ENCODE assay signal across 6 mouse cellular contexts in the genomic region with DNA sequence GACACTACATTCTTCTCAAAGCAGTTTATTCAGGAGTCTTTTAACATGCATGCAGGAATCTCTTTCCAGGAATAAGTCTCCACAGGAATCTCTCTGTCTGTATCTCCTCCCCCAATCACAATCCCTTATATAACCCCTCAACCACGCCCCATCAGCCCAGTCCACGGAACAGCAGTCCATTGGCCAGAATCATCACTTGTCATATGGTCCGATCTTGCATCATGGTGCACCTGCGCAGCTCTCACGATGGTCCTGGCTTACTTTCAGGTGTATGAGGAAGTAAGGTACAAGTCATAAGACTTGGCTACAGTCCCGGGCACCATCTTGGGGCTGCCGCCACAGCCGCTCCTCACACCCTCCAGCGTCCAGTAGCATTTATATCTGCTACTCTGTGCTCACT. TPM values are rescaled to one million over a fixed set of nuclear protein-coding genes. Genes with fewer than 3 reads are reported as not detected.
"Had no signal": no experiment of that assay in that cellular context is flagged by ENCODE, and none has a peak within 500 bp of the region (broad histone marks: within the 10 kb centered on the region; RNA-seq: fewer than 3 reads in every experiment).

A gene (minus strand): TSS at position 101 of the 400 bp plus-strand sequence.

RNA-seq across cellular contexts. Expression of the gene that starts here (rescaled TPM):
- polyA plus RNA-seq: lung, embryonic 15.5 days; macrophage; midbrain, embryonic 13.5 days; midbrain, embryonic 15.5 days; midbrain, postnatal 0 days; neural tube, embryonic 12.5 days had no signal
